Mouse (Mus musculus) adrenal gland, postnatal 4 days (tissue): ENCODE results near the gene Lyg1. TPM values are rescaled to one million over a fixed set of nuclear protein-coding genes. Genes with fewer than 3 reads are reported as not detected.

ENCODE experiments used
- DNase-seq, 2 experiments: peaks; one replicate each; pipeline ENCODE4 v3.0.0; 2021 to 2022; ENCODE audit warnings: low spot score in 2 of 2, mixed read lengths in 2 of 2
- total RNA-seq, 2 experiments: library from RNA; stranded (reverse); gene quantifications; 2 replicates each; pipeline ENCODE4 v1.2.3; 2021

Lyg1 gene
- total RNA-seq, 2 experiments from 2014 or later: not detected

DNA sequence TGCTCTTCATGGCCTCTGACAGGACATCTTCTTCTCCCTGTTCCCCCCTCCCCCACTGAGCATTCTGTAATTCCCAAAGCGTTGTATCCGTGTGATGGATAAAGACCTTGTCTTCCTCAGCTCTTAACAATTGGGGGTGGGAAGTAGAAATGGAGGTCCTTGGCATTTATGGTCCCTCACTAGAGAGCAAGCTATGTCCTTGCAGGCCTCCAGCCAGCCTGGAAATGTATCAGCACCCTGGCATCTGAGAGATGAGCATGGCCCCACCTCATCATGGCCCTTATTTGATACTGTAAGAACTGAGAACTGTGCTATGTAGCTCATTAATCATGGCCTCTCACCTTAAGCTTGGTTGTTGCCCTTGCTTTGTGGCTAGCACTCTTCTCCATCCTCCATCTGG, 2.3 kb downstream of the Lyg1 start:
- no peak for DNase-seq

DNA sequence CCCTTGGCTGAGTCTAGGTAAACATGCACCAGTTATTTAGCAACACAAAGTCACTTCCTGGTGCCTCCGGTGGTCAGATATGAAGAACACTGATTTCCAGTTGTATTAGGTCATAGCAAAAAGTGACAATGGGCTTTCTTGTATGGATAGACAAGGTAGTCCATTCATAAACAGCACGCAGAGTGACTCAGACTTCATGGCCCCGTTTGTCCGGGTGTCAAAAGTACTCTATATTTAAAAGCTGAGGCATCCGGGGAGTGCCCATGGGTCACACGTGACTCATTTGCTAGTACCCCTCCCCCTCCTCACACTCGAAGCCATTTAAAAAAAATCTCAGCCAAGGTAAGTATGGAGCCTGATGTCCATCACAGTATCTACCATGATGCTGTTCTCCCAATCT, 2.8 kb downstream of the Lyg1 start:
- no peak for DNase-seq

DNA sequence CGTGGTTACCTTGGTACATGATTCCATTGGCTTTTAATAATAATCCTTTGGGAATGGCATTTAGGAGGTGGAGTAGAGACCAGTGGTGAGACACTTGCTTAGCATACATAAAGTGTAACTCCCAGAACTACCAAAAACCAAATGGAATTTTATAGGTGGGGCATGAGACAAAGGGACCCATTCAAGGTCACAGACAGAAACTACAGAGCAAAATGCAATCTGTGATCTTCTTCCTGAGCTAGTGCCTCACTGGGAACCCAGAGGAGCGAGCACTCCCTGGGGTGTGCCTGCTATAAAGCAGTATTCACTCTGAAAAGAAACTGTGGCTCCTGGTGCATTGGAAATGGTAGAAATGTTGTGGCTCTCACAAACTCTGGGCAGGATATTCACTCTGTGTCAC, 8.7 kb downstream of the Lyg1 start:
- DNase-seq: no peak

- DNase-seq: peak; percentile 5 to 30
These were observed 25.8 kb downstream of the Lyg1 start for GRCm38 (mm10) chr1:37931806-37932205.

DNA sequence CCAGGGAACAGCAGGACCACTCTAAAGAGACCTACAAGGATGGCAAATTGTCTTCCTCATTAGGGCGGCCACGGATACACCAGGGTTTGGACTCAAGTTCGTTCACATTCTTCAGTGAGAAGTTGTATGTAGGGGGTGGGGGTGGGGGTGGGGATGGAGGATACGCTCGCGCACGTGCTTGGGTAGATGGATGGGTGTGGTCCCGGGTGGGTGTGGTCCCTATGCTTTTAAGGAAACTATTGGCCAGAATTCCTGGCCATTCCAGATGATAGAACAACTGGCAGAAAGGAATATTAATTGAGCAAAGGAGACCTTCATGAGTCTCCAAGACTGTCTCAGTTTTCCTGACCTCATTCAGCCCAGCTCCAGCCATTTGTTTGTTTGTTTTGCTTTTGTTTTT, 31.6 kb downstream of the Lyg1 start:
- DNase-seq: no peak

GRCm38 (mm10) chr1:37922536-37922935, 35.0 kb downstream of the Lyg1 start:
- DNase-seq: no peak

- no peak for DNase-seq
These were observed 39.5 kb downstream of the Lyg1 start for GRCm38 (mm10) chr1:37918096-37918495.

GRCm38 (mm10) chr1:37917666-37918065, 39.9 kb downstream of the Lyg1 start:
- no peak for DNase-seq

DNA sequence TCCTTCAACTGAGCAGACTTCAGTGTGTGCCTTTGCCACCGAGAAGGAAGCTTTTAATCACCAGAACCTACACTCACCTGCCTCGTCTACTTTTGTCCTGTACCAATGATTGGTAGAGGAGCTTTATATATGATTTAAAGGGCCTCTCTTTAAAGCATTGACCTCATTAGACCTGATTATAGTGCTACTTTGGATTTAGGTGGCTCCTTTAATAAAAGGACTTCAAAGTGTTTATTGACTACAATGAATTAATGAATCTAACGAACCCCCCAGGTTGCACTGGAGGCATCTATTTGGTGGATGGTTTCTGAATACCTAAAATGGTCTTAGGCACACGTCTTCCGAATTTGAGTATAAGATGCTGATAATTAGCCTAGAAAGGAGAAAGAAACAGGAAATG, 41.2 kb downstream of the Lyg1 start, which contains the start of gene Lyg2:
TSS of gene Lyg2 (minus strand) at position 101 of the 400 bp plus-strand sequence.
- DNase-seq: no peak

- DNase-seq: no peak
These were observed 44.8 kb downstream of the Lyg1 start for GRCm38 (mm10) chr1:37912751-37913150.

- DNase-seq: no peak
These were observed 54.4 kb downstream of the Lyg1 start for GRCm38 (mm10) chr1:37903178-37903577.

DNA sequence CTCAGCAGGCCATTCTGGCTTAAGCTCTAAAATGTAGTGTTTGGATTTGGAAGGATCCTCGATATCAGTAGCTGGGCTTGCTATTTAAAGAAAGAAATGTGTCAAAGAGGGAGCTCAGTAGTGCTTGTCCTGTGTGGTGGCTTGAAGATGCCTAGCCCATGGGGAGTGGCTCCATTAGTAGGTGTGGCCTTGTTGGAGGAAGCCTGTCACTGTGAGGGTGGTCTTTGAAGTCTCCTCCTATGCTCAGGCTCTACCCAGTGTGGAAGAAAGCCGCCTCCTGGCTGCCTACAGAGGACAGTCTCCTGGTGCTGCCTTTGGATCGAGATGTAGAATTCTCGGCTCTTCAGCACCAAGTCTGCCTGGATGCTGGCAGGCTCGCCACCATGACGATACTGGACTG, 57.3 kb downstream of the Lyg1 start:
- no peak for DNase-seq

- no peak for DNase-seq
These were observed 57.7 kb downstream of the Lyg1 start for GRCm38 (mm10) chr1:37899816-37900215.

Other genes with a start within 250 kb of the Lyg1 start
- 1 to 10 TPM; 4.6 to 6.1 TPM for gene 2010300C02Rik, start 237.7 kb downstream of the Lyg1 start, total RNA-seq
- 1 to 10 TPM; 4.6 to 5.9 TPM for gene Tsga10, start 91.3 kb downstream of the Lyg1 start, total RNA-seq
- gene Lipt1, start 86.0 kb downstream of the Lyg1 start, total RNA-seq: 10 to 100 TPM; 13.4 to 14.6 TPM
- gene Mitd1, start 67.3 kb downstream of the Lyg1 start, total RNA-seq: 10 to 100 TPM; 22.7 to 23.6 TPM
- gene Mrpl30, start 67.3 kb downstream of the Lyg1 start, total RNA-seq: 100 to 1,000 TPM; 184 to 212 TPM
- gene Lyg2, start 41.3 kb downstream of the Lyg1 start, total RNA-seq: not detected
- gene Txndc9, start 40.1 kb upstream of the Lyg1 start, total RNA-seq: 10 to 100 TPM; 90.4 to 95.2 TPM
- gene Eif5b, start 40.3 kb upstream of the Lyg1 start, total RNA-seq: 10 to 100 TPM; 42.2 to 47.5 TPM
- 10 to 100 TPM; 36.2 to 44.1 TPM for gene Rev1, start 172.0 kb upstream of the Lyg1 start, total RNA-seq